In genomic region chr17:66419421-66419820, GRCm38 (mm10) we compare ENCODE assay signal across 20 mouse cellular contexts. TPM values are rescaled to one million over a fixed set of nuclear protein-coding genes. Genes with fewer than 3 reads are reported as not detected.
DNase-seq lines count a peak whose midpoint lies in the region; ATAC-seq and TF ChIP-seq lines count a peak whose summit lies in the region.
"Had no signal": no experiment of that assay in that cellular context is flagged by ENCODE, and none has a peak within 500 bp of the region (broad histone marks: within the 10 kb centered on the region; RNA-seq: fewer than 3 reads in every experiment).

No protein-coding gene starts in this region.

- peaks cover 23% of the 10 kb centered on the region for H3K4me1 ChIP-seq in intestine, embryonic 14.5 days (replicated peaks; ENCODE audit: control insufficient read depth, insufficient read depth, low read length)
- H3K4me1 ChIP-seq in intestine, embryonic 15.5 days (replicated peaks), result peaks cover 15% of the 10 kb centered on the region
- peaks cover 7% of the 10 kb centered on the region for H3K4me1 ChIP-seq in ES-Bruce4 (ENCODE audit: control insufficient read depth, insufficient read depth, low read length)
- peaks cover 15% of the 10 kb centered on the region for H3K4me1 ChIP-seq in heart, embryonic 12.5 days (replicated peaks)

- no peak overlapping the region for H3K27ac ChIP-seq in intestine, embryonic 14.5 days (ENCODE audit: low read depth)
- H3K27ac ChIP-seq in intestine, embryonic 15.5 days, result no peak overlapping the region
- H3K27ac ChIP-seq in ES-Bruce4 (ENCODE audit: insufficient read depth, low read length), result peak overlapping the region; percentile 78
- no peak overlapping the region for H3K27ac ChIP-seq in left cerebral cortex, adult 2 months
- no peak overlapping the region for H3K27ac ChIP-seq in heart, embryonic 12.5 days (ENCODE audit: poor library complexity, severe bottlenecking)
- H3K27ac ChIP-seq: embryonic facial prominence, embryonic 13.5 days; layer of hippocampus, adult 2 months; stomach, embryonic 15.5 days had no signal

- TF ChIP-seq POLR2A in ES-Bruce4 (IDR thresholded peaks at IDR 0.05; ENCODE audit: insufficient read depth, low read length), result no peak

- peak; percentile 81 for TF ChIP-seq EP300 in ES-Bruce4 (IDR thresholded peaks at IDR 0.05; ENCODE audit: insufficient read depth, low read depth, low read length)

- intact Hi-C loops in left cerebral cortex, adult 2 months (cut with DNase I), result no loop called here

- H3K4me3 ChIP-seq in intestine, embryonic 14.5 days (ENCODE audit: low read depth, low read length), result no peak overlapping the region
- H3K4me3 ChIP-seq in intestine, embryonic 15.5 days (replicated peaks), result no peak overlapping the region
- no peak overlapping the region for H3K4me3 ChIP-seq in ES-Bruce4 (ENCODE audit: low read depth, low read length)
- H3K4me3 ChIP-seq in left cerebral cortex, adult 2 months, result no peak overlapping the region
- no peak overlapping the region for H3K4me3 ChIP-seq in heart, embryonic 12.5 days
- H3K4me3 ChIP-seq: embryonic facial prominence, embryonic 13.5 days; layer of hippocampus, adult 2 months; stomach, embryonic 15.5 days had no signal

- H3K36me3 ChIP-seq in intestine, embryonic 14.5 days (ENCODE audit: control insufficient read depth, insufficient read depth, low read length), result peaks cover 6% of the 10 kb centered on the region
- no peaks in the 10 kb centered on the region for H3K36me3 ChIP-seq in intestine, embryonic 15.5 days
- peaks cover 26% of the 10 kb centered on the region for H3K36me3 ChIP-seq in ES-Bruce4 (ENCODE audit: control insufficient read depth, insufficient read depth, low read length, poor library complexity, severe bottlenecking)
- H3K36me3 ChIP-seq in heart, embryonic 12.5 days, result no peaks in the 10 kb centered on the region; the same call in 1 of the 2 replicates
- H3K36me3 ChIP-seq: embryonic facial prominence, embryonic 13.5 days; stomach, embryonic 15.5 days had no signal

- H3K27me3 ChIP-seq in intestine, embryonic 14.5 days (replicated peaks; ENCODE audit: control insufficient read depth, insufficient read depth, low read length), result 0 out of 2 replicates have a peak, but pooled peaks cover 3% of the 10 kb centered on the region
- no peaks in the 10 kb centered on the region for H3K27me3 ChIP-seq in intestine, embryonic 15.5 days (replicated peaks)
- H3K27me3 ChIP-seq in ES-Bruce4 (ENCODE audit: control insufficient read depth, insufficient read depth, low read length, poor library complexity, severe bottlenecking), result no peaks in the 10 kb centered on the region
- no peaks in the 10 kb centered on the region for H3K27me3 ChIP-seq in heart, embryonic 12.5 days (replicated peaks)
- H3K27me3 ChIP-seq: embryonic facial prominence, embryonic 13.5 days; stomach, embryonic 15.5 days had no signal

- 47% methylated on average over 8 of the region's 8 CpGs for WGBS in intestine, embryonic 14.5 days
- WGBS in intestine, embryonic 15.5 days, result 52% methylated on average over 8 of the region's 8 CpGs
- WGBS in heart, embryonic 12.5 days, result 55% methylated on average over 8 of the region's 8 CpGs

- H3K9me3 ChIP-seq in intestine, embryonic 14.5 days (ENCODE audit: control insufficient read depth, low read length), result no peaks in the 10 kb centered on the region
- no peaks in the 10 kb centered on the region for H3K9me3 ChIP-seq in intestine, embryonic 15.5 days
- no peaks in the 10 kb centered on the region for H3K9me3 ChIP-seq in ES-Bruce4 (replicated peaks; ENCODE audit: control insufficient read depth, insufficient read depth, low read length, poor library complexity, severe bottlenecking)
- H3K9me3 ChIP-seq in heart, embryonic 12.5 days (replicated peaks), result no peaks in the 10 kb centered on the region
- H3K9me3 ChIP-seq: embryonic facial prominence, embryonic 13.5 days; stomach, embryonic 15.5 days had no signal

- DNase-seq in intestine, embryonic 14.5 days (ENCODE audit: low spot score), result no peak
- peak; percentile 68 for DNase-seq in WW6 (ENCODE audit: low read depth, low spot score)
- DNase-seq in lung, postnatal 10 days, result peak; percentile 37
- DNase-seq in left cerebral cortex, adult 2 months (ENCODE audit: extremely low spot score in 1 of 2, low spot score in 2 of 2), result no peak
- no peak for DNase-seq in right cerebral cortex, postnatal 36 days (ENCODE audit: low spot score in 2 of 2)
- DNase-seq: cerebellum, adult 11 months; forebrain, postnatal 0 days; right cerebral cortex, postnatal 25 days; thymus, postnatal 4 days had no signal

- 0 out of 2 replicates have a peak, but pooled peaks have one; percentile 10 for ATAC-seq in intestine, embryonic 14.5 days (replicated peaks; ENCODE audit: low FRiP score, low TSS enrichment, low read depth)
- ATAC-seq in intestine, embryonic 15.5 days, result no peak
- no peak for ATAC-seq in heart, embryonic 12.5 days (ENCODE audit: insufficient number of reproducible peaks, low FRiP score)
- ATAC-seq: CD4-positive, CD25-positive, alpha-beta regulatory T cell, adult 4 months; forebrain, postnatal 0 days; hindbrain, embryonic 16.5 days had no signal

- no peak for TF ChIP-seq CTCF in ES-Bruce4 (IDR thresholded peaks at IDR 0.05; ENCODE audit: low read depth, low read length)
- TF ChIP-seq CTCF in left cerebral cortex, adult 2 months (IDR thresholded peaks at IDR 0.05), result no peak

- H3K4me2 ChIP-seq in intestine, embryonic 14.5 days (ENCODE audit: low read length), result no peak overlapping the region
- no peak overlapping the region for H3K4me2 ChIP-seq in intestine, embryonic 15.5 days (replicated peaks)
- no peak overlapping the region for H3K4me2 ChIP-seq in heart, embryonic 12.5 days
- H3K4me2 ChIP-seq: embryonic facial prominence, embryonic 13.5 days; liver, embryonic 11.5 days; stomach, embryonic 15.5 days had no signal

- H3K9ac ChIP-seq in intestine, embryonic 14.5 days (ENCODE audit: low read length), result no peak overlapping the region
- H3K9ac ChIP-seq in intestine, embryonic 15.5 days, result no peak overlapping the region
- H3K9ac ChIP-seq in ES-Bruce4 (ENCODE audit: low read depth, poor library complexity, severe bottlenecking), result no peak overlapping the region
- no peak overlapping the region for H3K9ac ChIP-seq in heart, embryonic 12.5 days
- H3K9ac ChIP-seq: embryonic facial prominence, embryonic 13.5 days; forebrain, postnatal 0 days; stomach, embryonic 15.5 days had no signal

RNA-seq across cellular contexts. Expression of gene Mtcl1, which starts 30.1 kb away (rescaled TPM):
- 11.7 and 14.6 TPM in 2 replicates for polyA plus RNA-seq in intestine, embryonic 14.5 days (2014; fragmentation: Nextera tagmentation; extraction: Ambion mirVana)
- 5.0 and 5.5 TPM in 2 replicates for polyA plus RNA-seq in intestine, embryonic 15.5 days (2015; fragmentation: Nextera tagmentation; extraction: Ambion mirVana)
- polyA plus RNA-seq in ES-Bruce4 (2011; ENCODE audit: insufficient read depth, insufficient read length, low read depth, missing spikeins), result 91.0 and 92.3 TPM in 2 replicates
- total RNA-seq in left cerebral cortex, adult 2 months (2021), result 100 to 1,000 TPM; 103 to 122 TPM
- 1.4 and 1.7 TPM in 2 replicates for polyA plus RNA-seq in heart, embryonic 12.5 days (2016; fragmentation: Nextera tagmentation; extraction: Ambion mirVana)
- total RNA-seq: granulocyte monocyte progenitor cell, adult 5-6 weeks; megakaryocyte-erythroid progenitor cell, adult 5-6 weeks had no signal

Comparison
In these comparisons a context has a peak if more than half of its experiments do, and no peak if none do; other contexts are left out.
1. DNase-seq: peak in WW6 (single experiment) and lung, postnatal 10 days (single experiment); none in intestine, embryonic 14.5 days (single experiment), left cerebral cortex, adult 2 months (0 of 2) and right cerebral cortex, postnatal 36 days (0 of 2).